Mouse (Mus musculus): ENCODE data around the gene Gfod2.

DNA sequence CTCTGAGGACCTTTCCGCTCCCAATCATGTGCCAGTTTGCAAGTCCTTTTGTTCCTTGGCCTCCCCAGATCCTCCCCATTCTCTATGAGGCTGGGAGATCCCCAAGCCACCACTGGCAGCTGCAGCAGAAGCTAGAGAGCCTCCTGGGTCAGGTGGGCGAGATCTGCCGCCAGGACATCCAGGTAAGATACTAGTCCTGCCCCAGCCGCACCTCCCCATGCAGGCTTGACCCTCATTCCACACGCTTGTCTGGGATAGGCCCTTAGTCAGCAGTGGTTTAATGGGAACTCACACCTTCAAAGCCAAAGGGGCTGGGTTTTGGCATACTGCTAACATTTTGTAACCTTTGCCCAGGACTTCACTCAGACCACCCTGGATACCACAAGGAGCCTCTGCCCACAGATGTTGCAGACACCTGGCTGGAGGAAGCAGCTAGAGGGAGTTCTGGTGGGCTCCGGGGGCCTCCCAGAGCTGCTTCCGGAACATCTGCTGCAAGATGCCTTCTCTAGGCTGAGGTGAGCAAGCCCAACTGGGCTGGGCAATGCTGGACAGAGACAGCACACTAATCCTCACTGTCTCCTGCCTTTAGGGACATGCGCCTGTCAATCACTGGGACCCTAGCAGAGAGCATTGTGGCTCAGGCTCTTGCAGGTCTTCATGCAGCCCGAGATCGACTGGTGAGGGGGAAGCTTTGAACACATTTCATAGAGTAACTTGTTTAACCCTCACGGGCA is 65.8 kb downstream of the Gfod2 start:
- TF ChIP-seq CTCF (IDR thresholded peaks at IDR 0.05) (no peak), POLR2A (IDR thresholded peaks at IDR 0.05; ENCODE audit: insufficient read depth, low read depth, low read length) (no peak), EP300 (IDR thresholded peaks at IDR 0.05; ENCODE audit: insufficient read depth, low read depth, low read length) (no peak)

Data from heart, adult 2 months (tissue).